Mouse (Mus musculus) spleen, embryonic (tissue): ENCODE measurements around the gene Chchd4.

Experiments used
- CTCF ChIA-PET: fragments of 350-600 bp; sonication (Branson Sonifier 250); formaldehyde crosslinking; loops from one replicate; lab custom pipeline; 2022; lab: Charles Lee

The Chchd4 gene

GRCm38 (mm10) chr6:91474441-91475190 is 1.3 kb upstream of the Chchd4 start:
- CTCF ChIA-PET = no interaction called here

DNA sequence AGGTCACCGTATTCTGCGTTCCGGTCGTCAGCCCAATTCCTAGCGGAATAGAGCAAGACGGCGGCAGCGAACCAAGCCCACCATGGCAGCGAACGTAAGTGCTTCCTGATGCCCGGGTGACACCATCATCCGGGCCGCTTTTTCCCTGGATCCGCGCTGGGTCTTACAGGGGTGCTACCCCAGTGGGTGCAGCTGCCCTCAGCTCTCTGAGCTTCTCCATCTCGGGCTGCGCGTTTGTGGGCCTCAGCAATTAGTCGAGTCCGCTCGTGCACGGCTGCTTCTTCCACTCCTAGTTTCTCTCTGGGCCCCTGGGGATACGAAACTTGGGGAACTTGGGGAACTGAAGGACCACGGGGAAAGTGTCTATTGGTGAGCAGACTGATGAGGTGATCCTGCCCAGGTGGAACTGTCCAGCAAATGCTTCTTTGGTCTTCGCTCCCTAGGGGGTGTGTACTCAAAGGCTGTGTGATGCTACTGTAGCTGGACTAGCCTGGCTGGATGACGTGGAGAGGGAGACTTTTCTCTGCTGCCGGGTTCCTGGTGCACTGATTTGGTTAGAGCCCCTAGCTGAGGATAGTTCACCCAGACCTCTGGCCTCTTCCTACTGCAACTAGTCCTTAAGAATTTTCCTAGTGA is 577 bp upstream of the Chchd4 start:
- CTCF ChIA-PET = no interaction called here

DNA sequence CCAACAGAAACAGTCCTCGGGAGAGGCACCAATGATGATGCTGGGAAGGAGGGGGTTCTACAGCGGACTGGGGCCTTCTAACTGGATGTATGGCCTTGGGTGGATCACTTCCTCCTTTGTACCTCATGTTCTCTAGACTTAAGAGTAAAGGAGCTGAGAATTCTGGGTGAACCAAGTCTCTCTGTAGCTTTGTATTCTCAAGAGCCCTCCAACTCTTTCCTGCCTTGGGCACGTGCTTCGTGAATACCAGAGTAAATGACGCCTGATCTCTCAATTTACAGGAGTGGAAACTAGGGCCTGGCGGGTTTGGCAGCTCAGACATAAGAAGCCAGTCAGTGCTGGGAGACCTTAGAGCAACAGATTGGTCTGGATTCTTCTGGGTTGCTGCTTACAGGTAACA is 1.0 kb downstream of the Chchd4 start:
- CTCF ChIA-PET = no interaction called here

GRCm38 (mm10) chr6:91471427-91471826 is 1.9 kb downstream of the Chchd4 start:
- CTCF ChIA-PET = interaction anchor here (0.6 kb wide), 1 partner anchor 346 kb away, joined by 7 read pairs; no protein-coding TSS in a partner anchor

DNA sequence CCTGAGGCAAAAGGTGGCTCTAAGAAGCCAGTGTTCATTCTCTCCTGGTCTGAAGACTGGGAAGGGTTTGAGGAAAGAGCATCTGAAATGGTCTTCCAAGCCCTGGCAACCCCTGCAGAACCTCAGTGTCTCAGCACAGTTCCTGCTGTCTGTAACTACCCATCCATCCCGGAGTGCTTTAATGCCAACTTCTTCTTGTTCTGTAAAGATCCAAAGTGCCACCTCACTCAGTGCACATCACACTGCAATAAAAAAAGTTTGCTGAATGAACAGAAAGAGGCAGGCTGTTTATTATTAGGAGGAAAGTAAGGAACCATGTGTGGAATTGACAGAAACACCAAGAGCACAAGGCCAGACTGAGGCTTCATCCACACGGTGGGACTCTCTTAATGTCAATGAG is 2.6 kb downstream of the Chchd4 start:
- CTCF ChIA-PET = no interaction called here

DNA sequence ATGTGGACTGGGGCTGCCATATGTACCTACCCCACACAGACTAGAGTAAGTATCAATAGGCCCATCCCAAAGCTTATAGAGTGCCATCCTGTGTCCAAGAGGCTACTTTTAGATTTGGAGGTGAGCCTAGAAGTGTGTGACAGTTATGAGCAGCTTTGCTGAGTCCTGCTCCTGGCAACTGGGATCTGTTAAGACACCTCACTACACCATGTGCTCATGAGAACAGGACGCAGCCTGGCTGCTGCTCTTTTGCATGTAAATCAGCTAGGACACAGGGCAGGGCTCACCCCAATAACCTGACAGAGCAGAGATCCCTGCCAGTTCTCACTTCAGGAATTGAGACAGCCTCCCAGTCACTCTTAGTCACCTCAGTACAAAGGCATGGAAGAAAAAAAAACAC is 6.2 kb downstream of the Chchd4 start:
- CTCF ChIA-PET = no interaction called here

GRCm38 (mm10) chr6:91465756-91466155 is 7.6 kb downstream of the Chchd4 start:
- CTCF ChIA-PET = no interaction called here

DNA sequence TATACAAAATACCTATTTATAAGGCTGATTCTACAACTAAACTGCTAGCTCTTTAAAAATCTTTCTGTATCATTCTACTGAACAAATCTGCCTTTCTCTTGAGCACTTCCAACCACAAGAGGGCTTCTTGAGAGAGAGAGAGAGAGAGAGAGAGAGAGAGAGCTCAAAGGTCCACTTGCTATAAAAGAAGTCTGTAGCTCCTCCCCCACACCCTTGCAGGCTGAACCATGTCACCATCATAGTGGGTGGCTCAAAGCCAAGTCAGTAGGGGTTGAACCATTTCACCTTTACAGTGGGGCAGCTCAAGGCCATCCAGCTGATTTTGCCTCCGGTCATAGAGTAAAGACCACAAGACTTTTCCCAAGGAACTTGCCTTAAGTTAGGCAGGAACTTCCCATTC is 13.9 kb downstream of the Chchd4 start:
- CTCF ChIA-PET = interaction anchor here (0.6 to 0.7 kb wide), 2 partner anchors 153 to 704 kb away, joined by 3 to 9 read pairs; no protein-coding TSS in a partner anchor

DNA sequence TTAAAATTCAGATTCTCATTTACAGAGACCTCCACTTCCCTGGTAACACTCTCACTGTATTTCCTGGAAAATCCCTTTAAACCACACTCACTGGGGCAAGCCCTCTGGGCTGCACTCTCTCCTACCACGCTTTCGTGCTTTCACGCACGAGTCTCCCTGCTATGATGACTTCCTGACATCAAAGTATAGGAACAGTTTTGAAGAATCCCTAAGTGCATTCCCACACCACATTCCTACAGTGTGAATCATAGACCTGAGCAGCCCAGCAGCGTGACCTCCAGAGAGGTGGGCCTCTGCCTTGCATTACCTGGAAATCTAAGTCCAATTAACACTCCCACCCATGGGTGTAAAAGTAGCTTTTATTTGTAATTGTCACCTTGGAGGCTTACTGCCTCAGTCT is 18.8 kb downstream of the Chchd4 start:
- CTCF ChIA-PET = no interaction called here

- CTCF ChIA-PET = no interaction called here
Measured at GRCm38 (mm10) chr6:91452056-91452455, 21.3 kb downstream of the Chchd4 start.

GRCm38 (mm10) chr6:91449472-91450225 is 23.7 kb downstream of the Chchd4 start:
- CTCF ChIA-PET = no interaction called here

DNA sequence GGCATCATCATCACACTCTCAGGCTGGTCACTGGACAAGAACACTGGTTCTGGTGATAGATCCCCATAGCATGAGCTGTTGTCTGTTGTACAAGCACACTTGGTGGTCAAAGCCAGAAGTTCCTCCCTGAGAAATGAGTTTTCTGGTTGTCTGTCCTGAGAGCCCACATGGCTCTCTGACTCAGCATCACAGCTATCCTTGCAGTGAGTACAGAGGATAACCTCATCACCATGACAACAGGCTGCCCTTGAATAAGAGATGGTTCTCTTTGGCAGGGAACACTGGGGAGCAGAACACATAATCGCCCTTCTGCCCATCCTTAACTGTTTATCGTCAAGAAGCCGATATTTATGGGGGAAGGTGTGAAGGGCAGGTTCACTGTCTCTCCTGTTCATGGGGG is 28.0 kb downstream of the Chchd4 start:
- CTCF ChIA-PET = no interaction called here

- CTCF ChIA-PET = interaction anchor here (0.7 kb wide), 1 partner anchor 764 kb away, joined by 4 read pairs; no protein-coding TSS in a partner anchor
Measured at GRCm38 (mm10) chr6:91441145-91441662, 32.1 kb downstream of the Chchd4 start.

- CTCF ChIA-PET = interaction anchor here (0.7 kb wide), 1 partner anchor 763 kb away, joined by 4 read pairs; no protein-coding TSS in a partner anchor
Measured at GRCm38 (mm10) chr6:91440474-91441144, 32.7 kb downstream of the Chchd4 start.

DNA sequence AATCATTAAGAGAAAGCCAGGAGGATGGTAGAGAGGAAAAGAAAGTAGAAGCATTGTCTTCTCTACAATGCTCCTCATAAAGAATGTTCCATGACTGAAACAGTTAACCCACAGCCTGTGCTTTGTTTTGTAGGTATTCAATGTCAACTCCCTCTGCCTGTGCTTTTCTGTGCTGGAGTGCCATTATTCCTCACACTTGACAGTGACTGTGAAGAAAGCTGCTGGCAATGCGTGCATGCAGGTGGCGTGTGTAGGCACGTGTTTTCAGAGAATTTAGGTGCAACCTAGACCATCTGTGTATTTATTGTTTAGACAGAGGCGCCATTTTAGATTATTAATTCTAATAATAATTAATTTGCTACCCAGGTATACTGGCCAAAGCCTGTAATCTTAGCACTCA is 49.2 kb downstream of the Chchd4 start:
- CTCF ChIA-PET = no interaction called here

DNA sequence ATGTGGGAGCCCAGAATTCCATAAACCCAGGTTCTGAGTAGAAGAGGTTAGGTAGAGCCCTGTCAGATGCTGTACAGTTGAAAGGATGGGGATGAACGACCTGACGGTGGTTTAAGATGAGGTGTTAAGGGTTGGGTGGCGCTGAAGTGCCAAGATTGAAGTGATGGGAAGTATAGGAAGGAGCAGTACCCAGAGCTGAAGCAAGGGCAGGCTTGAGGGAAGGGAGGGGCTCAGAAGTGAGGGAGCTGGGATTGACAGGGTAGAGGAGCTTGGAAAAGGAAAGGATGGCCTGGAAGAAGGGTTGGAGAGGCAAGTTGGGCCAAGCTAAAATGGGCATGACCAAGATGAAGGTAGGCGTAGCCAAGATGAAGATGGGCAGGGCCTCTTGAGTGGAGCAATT is 51.7 kb downstream of the Chchd4 start:
- CTCF ChIA-PET = interaction anchor here (0.6 kb wide), 1 partner anchor 63 kb away, joined by 3 read pairs; no protein-coding TSS in a partner anchor

GRCm38 (mm10) chr6:91417291-91417845 is 56.0 kb downstream of the Chchd4 start:
- CTCF ChIA-PET = no interaction called here

- CTCF ChIA-PET = no interaction called here
Measured at GRCm38 (mm10) chr6:91416146-91416545, 57.2 kb downstream of the Chchd4 start.

- CTCF ChIA-PET = interaction anchor here (0.7 kb wide), 1 partner anchor 51 kb away, joined by 9 read pairs; no protein-coding TSS in a partner anchor
Measured at GRCm38 (mm10) chr6:91414890-91415289, 58.5 kb downstream of the Chchd4 start.
